Mouse (Mus musculus): ENCODE measurements around the gene Syt12. TPM values are rescaled to one million over a fixed set of nuclear protein-coding genes. Genes with fewer than 3 reads are reported as not detected.

Gene Syt12
- polyA plus RNA-seq, 1 experiment: not detected

- Histone ChIP-seq H3K9me3 (replicated peaks; ENCODE audit: control insufficient read depth, insufficient read depth, low read length, poor library complexity, severe bottlenecking) (no peaks in the 10 kb centered on the region), H3K36me3 (ENCODE audit: control insufficient read depth, insufficient read depth, low read length, poor library complexity, severe bottlenecking) (0 out of 2 replicates have a peak, but pooled peaks cover 3% of the 10 kb centered on the region), H3K9ac (ENCODE audit: low read depth, poor library complexity, severe bottlenecking) (peak overlapping the region; percentile 80), H3K27ac (ENCODE audit: insufficient read depth, low read length) (peak overlapping the region; percentile 39; the same call in 1 of the 2 replicates), H3K27me3 (ENCODE audit: control insufficient read depth, insufficient read depth, low read length, poor library complexity, severe bottlenecking) (no peaks in the 10 kb centered on the region), H3K4me1 (ENCODE audit: control insufficient read depth, insufficient read depth, low read length) (peaks cover 4% of the 10 kb centered on the region), H3K4me3 (ENCODE audit: low read depth, low read length) (peak overlapping the region; percentile 92)
- no peak for TF ChIP-seq POLR2A (IDR thresholded peaks at IDR 0.05; ENCODE audit: insufficient read depth, low read length)
Observed at GRCm38 (mm10) chr19:4440222-4440621, 37.0 kb downstream of the Syt12 start.

GRCm38 (mm10) chr19:4439161-4439801, 38.0 kb downstream of the Syt12 start, which contains the start of gene Rhod:
TSS of gene Rhod (minus strand) at chr19:4439432.
- peaks cover 4% of the 10 kb centered on the region for H3K4me1 ChIP-seq (ENCODE audit: control insufficient read depth, insufficient read depth, low read length)

GRCm38 (mm10) chr19:4438791-4439160, 38.5 kb downstream of the Syt12 start:
- H3K9ac ChIP-seq (ENCODE audit: low read depth, poor library complexity, severe bottlenecking): peak overlapping the region; percentile 80
- H3K9me3 ChIP-seq (replicated peaks; ENCODE audit: control insufficient read depth, insufficient read depth, low read length, poor library complexity, severe bottlenecking): no peaks in the 10 kb centered on the region
- TF ChIP-seq CTCF (IDR thresholded peaks at IDR 0.05; ENCODE audit: low read depth, low read length) (no peak), EP300 (IDR thresholded peaks at IDR 0.05; ENCODE audit: insufficient read depth, low read depth, low read length) (no peak), POLR2A (IDR thresholded peaks at IDR 0.05; ENCODE audit: insufficient read depth, low read length) (no peak)
- 0 out of 2 replicates have a peak, but pooled peaks cover under 1% of the 10 kb centered on the region for H3K36me3 ChIP-seq (ENCODE audit: control insufficient read depth, insufficient read depth, low read length, poor library complexity, severe bottlenecking)
- peaks cover 4% of the 10 kb centered on the region for H3K4me1 ChIP-seq (ENCODE audit: control insufficient read depth, insufficient read depth, low read length)
- peak overlapping the region; percentile 68 for H3K4me3 ChIP-seq (ENCODE audit: low read depth, low read length)
- H3K27me3 ChIP-seq (ENCODE audit: control insufficient read depth, insufficient read depth, low read length, poor library complexity, severe bottlenecking): no peaks in the 10 kb centered on the region
- no peak overlapping the region for H3K27ac ChIP-seq (ENCODE audit: insufficient read depth, low read length)

More at GRCm38 (mm10) chr19:4439161-4439801, 38.0 kb downstream of the Syt12 start, which contains the start of gene Rhod:
- H3K27ac ChIP-seq (ENCODE audit: insufficient read depth, low read length): peak within 1 kb of the TSS; percentile 39
- no peaks in the 10 kb centered on the region for H3K27me3 ChIP-seq (ENCODE audit: control insufficient read depth, insufficient read depth, low read length, poor library complexity, severe bottlenecking)
- peak within 1 kb of the TSS; percentile 80 for H3K9ac ChIP-seq (ENCODE audit: low read depth, poor library complexity, severe bottlenecking)
- H3K36me3 ChIP-seq (ENCODE audit: control insufficient read depth, insufficient read depth, low read length, poor library complexity, severe bottlenecking): 0 out of 2 replicates have a peak, but pooled peaks cover 3% of the 10 kb centered on the region
- H3K9me3 ChIP-seq (replicated peaks; ENCODE audit: control insufficient read depth, insufficient read depth, low read length, poor library complexity, severe bottlenecking): no peaks in the 10 kb centered on the region
- H3K4me3 ChIP-seq (ENCODE audit: low read depth, low read length): peak within 1 kb of the TSS; percentile 92
- TF ChIP-seq POLR2A (IDR thresholded peaks at IDR 0.05; ENCODE audit: insufficient read depth, low read length) (no peak), CTCF (IDR thresholded peaks at IDR 0.05; ENCODE audit: low read depth, low read length) (no peak), EP300 (IDR thresholded peaks at IDR 0.05; ENCODE audit: insufficient read depth, low read depth, low read length) (no peak)

- H3K4me3 ChIP-seq (ENCODE audit: low read depth, low read length): no peak overlapping the region
- peaks cover 4% of the 10 kb centered on the region for H3K4me1 ChIP-seq (ENCODE audit: control insufficient read depth, insufficient read depth, low read length)
- H3K9me3 ChIP-seq (replicated peaks; ENCODE audit: control insufficient read depth, insufficient read depth, low read length, poor library complexity, severe bottlenecking): no peaks in the 10 kb centered on the region
- TF ChIP-seq POLR2A (IDR thresholded peaks at IDR 0.05; ENCODE audit: insufficient read depth, low read length) (no peak), EP300 (IDR thresholded peaks at IDR 0.05; ENCODE audit: insufficient read depth, low read depth, low read length) (no peak)
- 0 out of 2 replicates have a peak overlapping the region, but pooled peaks have one; percentile 80 for H3K9ac ChIP-seq (ENCODE audit: low read depth, poor library complexity, severe bottlenecking)
- no peaks in the 10 kb centered on the region for H3K36me3 ChIP-seq (ENCODE audit: control insufficient read depth, insufficient read depth, low read length, poor library complexity, severe bottlenecking)
- no peak overlapping the region for H3K27ac ChIP-seq (ENCODE audit: insufficient read depth, low read length)
- H3K27me3 ChIP-seq (ENCODE audit: control insufficient read depth, insufficient read depth, low read length, poor library complexity, severe bottlenecking): no peaks in the 10 kb centered on the region
Observed at GRCm38 (mm10) chr19:4437886-4438285, 39.4 kb downstream of the Syt12 start.

- H3K4me1 ChIP-seq (ENCODE audit: control insufficient read depth, insufficient read depth, low read length): peaks cover 4% of the 10 kb centered on the region
- TF ChIP-seq CTCF (IDR thresholded peaks at IDR 0.05; ENCODE audit: low read depth, low read length): no peak
- TF ChIP-seq POLR2A (IDR thresholded peaks at IDR 0.05; ENCODE audit: insufficient read depth, low read length): no peak
- TF ChIP-seq EP300 (IDR thresholded peaks at IDR 0.05; ENCODE audit: insufficient read depth, low read depth, low read length): no peak
- H3K36me3 ChIP-seq (ENCODE audit: control insufficient read depth, insufficient read depth, low read length, poor library complexity, severe bottlenecking): no peaks in the 10 kb centered on the region
- H3K27ac ChIP-seq (ENCODE audit: insufficient read depth, low read length): no peak overlapping the region
- no peaks in the 10 kb centered on the region for H3K27me3 ChIP-seq (ENCODE audit: control insufficient read depth, insufficient read depth, low read length, poor library complexity, severe bottlenecking)
- no peak overlapping the region for H3K9ac ChIP-seq (ENCODE audit: low read depth, poor library complexity, severe bottlenecking)
- H3K4me3 ChIP-seq (ENCODE audit: low read depth, low read length): no peak overlapping the region
- no peaks in the 10 kb centered on the region for H3K9me3 ChIP-seq (replicated peaks; ENCODE audit: control insufficient read depth, insufficient read depth, low read length, poor library complexity, severe bottlenecking)
Observed at GRCm38 (mm10) chr19:4436254-4436653, 41.0 kb downstream of the Syt12 start.

- no peak overlapping the region for H3K9ac ChIP-seq (ENCODE audit: low read depth, poor library complexity, severe bottlenecking)
- no peaks in the 10 kb centered on the region for H3K36me3 ChIP-seq (ENCODE audit: control insufficient read depth, insufficient read depth, low read length, poor library complexity, severe bottlenecking)
- H3K9me3 ChIP-seq (replicated peaks; ENCODE audit: control insufficient read depth, insufficient read depth, low read length, poor library complexity, severe bottlenecking): no peaks in the 10 kb centered on the region
- H3K4me3 ChIP-seq (ENCODE audit: low read depth, low read length): no peak overlapping the region
- H3K27me3 ChIP-seq (ENCODE audit: control insufficient read depth, insufficient read depth, low read length, poor library complexity, severe bottlenecking): no peaks in the 10 kb centered on the region
- TF ChIP-seq POLR2A (IDR thresholded peaks at IDR 0.05; ENCODE audit: insufficient read depth, low read length): no peak
- H3K27ac ChIP-seq (ENCODE audit: insufficient read depth, low read length): no peak overlapping the region
- H3K4me1 ChIP-seq (ENCODE audit: control insufficient read depth, insufficient read depth, low read length): peaks cover 2% of the 10 kb centered on the region
Observed at GRCm38 (mm10) chr19:4434999-4435398, 42.2 kb downstream of the Syt12 start.
